Mouse (Mus musculus) hindbrain, embryonic 14.5 days (tissue): ENCODE measurements around the gene Pdcd1lg2. TPM values are rescaled to one million over a fixed set of nuclear protein-coding genes. Genes with fewer than 3 reads are reported as not detected.

ENCODE experiments used
- ATAC-seq: fragments of 200-750 bp; cut with Nextera tagmentation; 2 replicates; pipeline ENCODE4 v1.8.0; 2017; ENCODE audit warnings: moderate number of reproducible peaks, mild to moderate bottlenecking, moderate TSS enrichment, moderate library complexity; ENCODE audit not compliant: low FRiP score
- DNase-seq: peaks from one replicate; pipeline ENCODE4 v3.0.0-alpha.2; 2015; ENCODE audit warnings: low spot score
- H3K27ac ChIP-seq: fragments of 300-500 bp; sonication (generic); 2 replicates; pipeline ENCODE4 v1.5.1; 2014; ENCODE audit warnings: mild to moderate bottlenecking, moderate library complexity
- H3K27me3 ChIP-seq: fragments of 300-500 bp; sonication (generic); 2 replicates; pipeline ENCODE4 v1.6.1; 2014; ENCODE audit warnings: mild to moderate bottlenecking, low read length, mixed read lengths; ENCODE audit not compliant: control insufficient read depth, insufficient read depth
- H3K36me3 ChIP-seq: fragments of 300-500 bp; sonication (generic); replicated peaks from 2 replicates; pipeline ENCODE4 v1.6.1; 2014; ENCODE audit not compliant: control insufficient read depth, insufficient read depth
- H3K4me1 ChIP-seq: fragments of 300-500 bp; sonication (generic); replicated peaks from 2 replicates; pipeline ENCODE4 v1.6.1; 2014; ENCODE audit warnings: antibody characterized with exemption, low read length, mixed read lengths; ENCODE audit not compliant: control insufficient read depth, insufficient read depth
- H3K4me2 ChIP-seq: fragments of 300-500 bp; sonication (generic); replicated peaks from 2 replicates; pipeline ENCODE4 v1.6.1; 2014; ENCODE audit warnings: mild to moderate bottlenecking, moderate library complexity
- H3K4me3 ChIP-seq: fragments of 300-500 bp; sonication (generic); replicated peaks from 2 replicates; pipeline ENCODE4 v1.5.1; 2014; ENCODE audit warnings: mild to moderate bottlenecking, low read length
- H3K9ac ChIP-seq: fragments of 300-500 bp; sonication (generic); 2 replicates; pipeline ENCODE4 v1.6.1; 2014
- H3K9me3 ChIP-seq: fragments of 300-500 bp; sonication (generic); 2 replicates; pipeline ENCODE4 v1.6.1; 2016; ENCODE audit warnings: low read length; ENCODE audit not compliant: control insufficient read depth
- WGBS: fragments of 180-500 bp; shearing (Covaris S2); extraction: QIAGEN DNeasy Blood & Tissue Kit; methylation state at CpG from one replicate; pipeline ENCODE4 v1.1.7; 2014; 5-methylcytosine and 5-hydroxymethylcytosine counted together
- polyA plus RNA-seq: library from polyadenylated mRNA; unstranded; fragments of >200 nt; fragmentation: Nextera tagmentation; extraction: Ambion mirVana; gene quantifications from 2 replicates; pipeline ENCODE4 v1.2.1, GENCODE M21; 2014

The Pdcd1lg2 gene
- polyA plus RNA-seq, 1 experiment from 2014 or later: 0.15 TPM

DNA sequence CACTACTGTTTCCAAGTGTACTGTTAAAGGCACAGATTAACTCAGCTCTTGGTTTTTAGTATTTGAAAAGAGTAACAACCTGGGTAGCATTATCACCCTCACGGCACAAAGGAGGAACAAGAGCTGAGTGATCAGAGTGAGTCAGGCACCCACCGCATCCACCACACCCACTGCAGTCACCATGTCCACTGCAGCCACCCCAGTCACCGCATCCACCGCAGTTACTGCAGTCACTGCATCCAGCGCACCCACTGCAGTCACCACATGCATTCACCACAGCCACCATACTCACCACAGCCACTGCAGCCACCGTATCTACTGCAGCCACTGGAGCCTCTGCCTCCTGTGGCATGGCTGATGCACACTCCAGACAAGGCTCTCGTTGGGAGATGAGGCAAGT, 99.1 kb downstream of the Pdcd1lg2 start:
- no peaks in the 10 kb centered on the region for H3K36me3 ChIP-seq
- no peak overlapping the region for H3K27ac ChIP-seq
- ATAC-seq: no peak
- no peaks in the 10 kb centered on the region for H3K4me1 ChIP-seq
- no peaks in the 10 kb centered on the region for H3K27me3 ChIP-seq
- H3K9me3 ChIP-seq: no peaks in the 10 kb centered on the region
- no peak overlapping the region for H3K4me3 ChIP-seq
- no peak for DNase-seq
- no peak overlapping the region for H3K4me2 ChIP-seq
- H3K9ac ChIP-seq: no peak overlapping the region
- 88% methylated on average over 7 of the region's 7 CpGs for WGBS

GRCm38 (mm10) chr19:29511826-29512225, 101.1 kb downstream of the Pdcd1lg2 start:
- DNase-seq: no peak
- Histone ChIP-seq H3K36me3 (no peaks in the 10 kb centered on the region), H3K9me3 (no peaks in the 10 kb centered on the region), H3K9ac (no peak overlapping the region), H3K4me2 (no peak overlapping the region), H3K4me3 (no peak overlapping the region), H3K4me1 (no peaks in the 10 kb centered on the region), H3K27ac (no peak overlapping the region), H3K27me3 (no peaks in the 10 kb centered on the region)
- WGBS: 75% methylated on average over 2 of the region's 2 CpGs
- no peak for ATAC-seq

- Histone ChIP-seq H3K4me1 (no peaks in the 10 kb centered on the region), H3K4me3 (no peak overlapping the region), H3K9me3 (no peaks in the 10 kb centered on the region), H3K36me3 (no peaks in the 10 kb centered on the region), H3K9ac (no peak overlapping the region), H3K27me3 (no peaks in the 10 kb centered on the region), H3K4me2 (no peak overlapping the region), H3K27ac (no peak overlapping the region)
- 77% methylated on average over 2 of the region's 2 CpGs for WGBS
- no peak for ATAC-seq
- DNase-seq: no peak
Observed at GRCm38 (mm10) chr19:29513111-29513766, 102.5 kb downstream of the Pdcd1lg2 start.

GRCm38 (mm10) chr19:29514130-29514529, 103.4 kb downstream of the Pdcd1lg2 start:
- Histone ChIP-seq H3K27me3 (no peaks in the 10 kb centered on the region), H3K36me3 (no peaks in the 10 kb centered on the region), H3K4me1 (no peaks in the 10 kb centered on the region), H3K9ac (no peak overlapping the region), H3K4me2 (no peak overlapping the region), H3K9me3 (no peaks in the 10 kb centered on the region), H3K4me3 (no peak overlapping the region), H3K27ac (no peak overlapping the region)
- DNase-seq (no peak), ATAC-seq (no peak)
- WGBS: 89% methylated on average over 3 of the region's 3 CpGs

DNA sequence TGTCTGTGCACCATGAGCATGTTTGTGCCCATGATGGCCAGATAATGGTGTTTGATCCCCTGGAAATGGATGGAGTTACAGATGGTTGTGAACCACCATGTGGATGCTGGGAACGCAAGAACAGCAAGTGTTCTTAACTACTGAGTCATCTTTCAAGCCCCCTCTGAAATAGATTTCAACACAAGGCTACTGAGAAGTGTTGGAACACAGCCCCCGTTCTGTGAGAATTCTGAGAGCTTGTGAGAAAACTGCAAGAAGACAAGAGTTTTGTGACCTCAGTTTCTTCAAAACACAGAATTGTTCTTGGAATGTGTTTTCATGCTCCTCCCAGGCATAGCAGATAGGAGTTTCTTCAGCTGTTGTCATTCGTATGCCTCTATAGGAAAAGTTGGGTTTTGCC, 104.7 kb downstream of the Pdcd1lg2 start:
- Histone ChIP-seq H3K4me1 (no peaks in the 10 kb centered on the region), H3K27me3 (no peaks in the 10 kb centered on the region), H3K27ac (no peak overlapping the region), H3K36me3 (no peaks in the 10 kb centered on the region), H3K9me3 (no peaks in the 10 kb centered on the region), H3K4me3 (no peak overlapping the region), H3K4me2 (no peak overlapping the region), H3K9ac (no peak overlapping the region)
- 94% methylated on average over 3 of the region's 3 CpGs for WGBS
- ATAC-seq (no peak), DNase-seq (no peak)

DNA sequence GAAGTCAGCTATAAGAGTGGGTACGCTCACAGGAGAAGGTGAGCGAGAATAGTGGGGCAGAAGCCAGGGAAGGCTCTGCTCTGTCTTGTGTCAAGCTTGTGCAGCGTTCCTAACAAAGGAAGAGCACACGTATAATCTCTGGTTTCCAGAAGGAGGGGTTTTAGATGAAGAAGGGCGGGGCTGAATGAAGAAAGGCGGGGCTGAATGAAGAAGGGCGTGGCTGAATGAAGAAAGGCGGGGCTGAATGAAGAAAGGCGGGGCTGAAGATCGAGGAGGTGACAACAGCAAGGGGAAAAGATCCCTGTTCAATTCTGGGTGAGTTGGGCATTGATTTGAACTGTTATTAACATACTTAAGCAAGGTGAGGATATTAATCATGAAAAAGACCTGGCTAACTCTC, 105.3 kb downstream of the Pdcd1lg2 start:
- no peak overlapping the region for H3K27ac ChIP-seq
- ATAC-seq (no peak), DNase-seq (no peak)
- H3K36me3 ChIP-seq: no peaks in the 10 kb centered on the region
- H3K4me1 ChIP-seq: no peaks in the 10 kb centered on the region
- no peak overlapping the region for H3K4me2 ChIP-seq
- H3K27me3 ChIP-seq: no peaks in the 10 kb centered on the region
- WGBS: 75% methylated on average over 10 of the region's 10 CpGs
- H3K9me3 ChIP-seq: no peaks in the 10 kb centered on the region
- H3K4me3 ChIP-seq: no peak overlapping the region
- no peak overlapping the region for H3K9ac ChIP-seq

DNA sequence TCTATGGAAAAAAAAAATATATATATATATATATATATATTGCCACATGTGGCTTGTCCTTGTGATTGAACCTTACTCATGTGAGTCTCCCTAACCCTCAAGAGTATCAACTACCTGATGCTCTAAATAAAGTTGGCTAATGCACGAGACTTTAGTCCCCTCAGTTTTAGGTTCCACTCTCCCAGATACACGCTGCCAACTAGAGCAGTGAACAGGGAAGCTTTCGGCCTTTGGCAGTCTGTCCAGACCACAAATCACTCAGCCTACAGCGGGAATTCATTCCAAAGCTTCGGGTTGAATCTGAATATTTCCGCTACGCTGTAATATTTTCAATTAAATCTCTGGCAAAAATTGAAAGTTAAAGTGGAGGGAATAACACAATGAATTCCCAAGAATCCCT, 107.7 kb downstream of the Pdcd1lg2 start:
- no peak overlapping the region for H3K27ac ChIP-seq
- ATAC-seq (no peak), DNase-seq (no peak)
- 93% methylated on average over 7 of the region's 7 CpGs for WGBS
- peaks cover 8% of the 10 kb centered on the region for H3K4me1 ChIP-seq
- H3K9ac ChIP-seq: no peak overlapping the region
- H3K36me3 ChIP-seq: no peaks in the 10 kb centered on the region
- H3K4me3 ChIP-seq: no peak overlapping the region
- no peaks in the 10 kb centered on the region for H3K27me3 ChIP-seq
- H3K4me2 ChIP-seq: no peak overlapping the region
- no peaks in the 10 kb centered on the region for H3K9me3 ChIP-seq

DNA sequence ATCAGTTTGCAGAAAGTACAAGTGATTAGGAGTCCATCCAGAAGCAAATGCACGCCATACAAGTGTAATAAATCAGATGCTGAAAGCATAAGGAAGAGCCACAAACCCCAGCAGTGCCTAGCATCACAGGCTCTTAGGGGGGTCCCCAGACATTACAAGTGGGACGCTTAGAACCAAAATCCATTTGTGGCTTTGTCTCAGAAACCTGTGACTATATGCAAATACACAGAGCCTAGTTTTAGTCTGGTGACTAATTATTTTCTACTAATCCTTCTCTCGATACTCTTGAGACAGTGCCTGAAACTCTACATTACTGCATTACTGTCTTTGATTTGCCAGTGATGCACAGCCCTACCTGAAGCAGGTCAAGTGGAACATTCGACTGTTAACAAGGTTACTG, 108.2 kb downstream of the Pdcd1lg2 start:
- Histone ChIP-seq H3K27me3 (no peaks in the 10 kb centered on the region), H3K4me2 (no peak overlapping the region), H3K9me3 (no peaks in the 10 kb centered on the region), H3K9ac (no peak overlapping the region), H3K4me1 (peaks cover 13% of the 10 kb centered on the region), H3K36me3 (no peaks in the 10 kb centered on the region), H3K4me3 (no peak overlapping the region), H3K27ac (no peak overlapping the region)
- 85% methylated on average over 4 of the region's 4 CpGs for WGBS
- DNase-seq (no peak), ATAC-seq (no peak)
